Mouse (Mus musculus) erythroblast, adult 5-6 weeks (primary cell): ENCODE results near the gene Gm49383. TPM values are rescaled to one million over a fixed set of nuclear protein-coding genes. Genes with fewer than 3 reads are reported as not detected.
A peak's percentile ranks its signal among the peaks of the same experiment; 100 is the strongest.

ENCODE experiments used
- ATAC-seq: replicated peaks from 2 replicates; pipeline ENCODE4 v1.8.0; 2016; ENCODE audit warnings: moderate number of reproducible peaks, mild to moderate bottlenecking, moderate TSS enrichment, inconsistent platforms; ENCODE audit not compliant: poor library complexity, low FRiP score, severe bottlenecking
- total RNA-seq, 2 experiments: library from RNA; stranded (forward) in 1 of 2; stranded (reverse) in 1 of 2; fragments of 150-400 nt in 1 of 2; fragments of 200-764, 138-1000 nt in 1 of 2; gene quantifications; 2 replicates each; pipeline versions ENCODE4 v1.2.3 to v1.2.4; 2015 to 2017; ENCODE audit warnings: low replicate concordance in 2 of 2

The Gm49383 gene
- total RNA-seq (2015; ENCODE audit: low replicate concordance): not detected in 2 replicates
- total RNA-seq (2017; ENCODE audit: low replicate concordance): 8.1 and 14.4 TPM in 2 replicates

GRCm38 (mm10) chr12:69196444-69197377 is at the start of gene Gm49383:
Gene Gm49383, minus strand, starts transcription at chr12:69197104.
- peak; percentile 67 for ATAC-seq

- ATAC-seq: peak; percentile 71
Observed at GRCm38 (mm10) chr12:69241771-69242431, 45.0 kb upstream of the Gm49383 start.

GRCm38 (mm10) chr12:69241405-69241770 is 44.5 kb upstream of the Gm49383 start:
- ATAC-seq: no peak

DNA sequence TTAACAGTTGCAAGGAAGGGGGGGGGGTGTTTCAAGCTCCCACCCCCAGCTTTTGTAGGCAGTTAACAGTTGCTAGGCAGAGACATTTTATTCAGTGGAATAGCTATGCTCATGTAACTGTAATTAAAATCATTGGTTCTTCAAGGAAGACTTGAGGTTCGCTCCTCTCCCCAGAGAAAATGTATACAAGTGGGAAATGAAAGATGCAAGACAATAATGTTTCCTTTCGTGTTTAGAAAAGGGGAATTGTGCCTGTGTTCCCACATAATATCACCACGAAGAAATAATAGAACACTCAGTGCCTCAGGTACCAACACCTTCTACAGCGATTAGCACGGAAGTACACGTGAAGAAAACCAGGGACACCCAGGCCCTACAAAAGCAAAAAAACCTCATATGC is 44.0 kb upstream of the Gm49383 start, which contains the start of gene Klhdc1:
Gene Klhdc1, plus strand, starts transcription at position 301 of the 400 bp plus-strand sequence.
- no peak for ATAC-seq

GRCm38 (mm10) chr12:69238284-69238683 is 41.4 kb upstream of the Gm49383 start:
- no peak for ATAC-seq

GRCm38 (mm10) chr12:69235782-69236181 is 38.9 kb upstream of the Gm49383 start:
- ATAC-seq: no peak

GRCm38 (mm10) chr12:69229251-69229650 is 32.3 kb upstream of the Gm49383 start:
- no peak for ATAC-seq

GRCm38 (mm10) chr12:69227776-69228466 is 31.0 kb upstream of the Gm49383 start, which contains the start of gene Pole2:
Gene Pole2, minus strand, starts transcription at chr12:69228195.
- peak; percentile 94 for ATAC-seq

GRCm38 (mm10) chr12:69220613-69221277 is 23.8 kb upstream of the Gm49383 start:
- ATAC-seq: no peak

DNA sequence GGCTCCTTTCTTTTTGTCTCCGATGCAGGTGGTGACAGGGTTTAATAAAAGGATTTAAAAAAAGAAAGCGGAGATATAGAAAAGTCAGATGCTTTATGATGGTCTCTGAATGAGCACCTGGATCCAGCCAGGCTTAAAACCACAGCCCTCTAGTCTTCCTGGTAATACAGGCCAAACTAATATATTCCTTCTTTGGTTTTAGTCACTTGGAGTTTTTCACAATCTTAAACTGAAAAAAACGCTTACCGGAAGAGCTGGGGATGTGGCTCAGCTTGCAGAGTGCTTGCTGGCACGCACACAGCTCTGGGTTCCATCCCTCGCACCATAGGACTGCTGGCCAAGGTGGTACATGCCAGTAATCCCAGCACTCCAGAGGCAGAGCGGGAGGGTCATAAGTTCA is 19.7 kb upstream of the Gm49383 start:
- no peak for ATAC-seq

DNA sequence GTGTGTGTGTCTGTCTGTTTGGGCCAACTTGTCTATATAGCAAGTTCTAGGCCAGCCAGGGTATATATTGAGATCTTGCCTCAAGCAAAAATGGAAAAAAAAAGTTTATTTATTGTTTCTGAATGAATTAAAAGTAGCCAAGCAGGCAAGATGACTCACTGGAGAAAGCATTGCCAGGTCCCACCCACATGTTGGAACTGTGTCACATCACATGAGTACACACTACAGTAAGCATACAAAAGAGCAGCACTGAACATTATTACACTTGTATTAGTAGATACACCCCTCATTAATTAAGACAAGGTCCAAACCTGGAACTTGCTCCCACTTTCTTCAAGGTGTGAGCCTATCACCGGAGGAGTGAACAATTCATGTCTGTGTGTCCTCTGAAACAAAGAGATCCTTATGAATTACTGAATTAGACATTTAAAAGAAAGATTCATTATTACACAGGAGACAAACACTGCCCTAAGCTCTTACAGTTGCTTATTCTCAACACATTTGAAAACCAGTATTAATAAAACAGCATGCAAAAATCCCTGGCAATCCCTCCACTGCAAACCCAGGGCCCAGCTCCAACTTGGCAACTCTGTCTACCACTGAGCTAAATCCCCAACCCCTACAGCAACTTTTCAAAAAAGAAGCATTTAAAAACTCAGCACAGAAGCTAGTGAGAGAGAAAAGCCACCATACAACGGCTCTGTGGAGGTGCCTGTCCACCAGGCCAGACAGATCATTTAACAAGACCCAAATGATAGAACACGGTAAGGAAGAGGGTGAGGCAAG is 18.3 kb upstream of the Gm49383 start:
- no peak for ATAC-seq

DNA sequence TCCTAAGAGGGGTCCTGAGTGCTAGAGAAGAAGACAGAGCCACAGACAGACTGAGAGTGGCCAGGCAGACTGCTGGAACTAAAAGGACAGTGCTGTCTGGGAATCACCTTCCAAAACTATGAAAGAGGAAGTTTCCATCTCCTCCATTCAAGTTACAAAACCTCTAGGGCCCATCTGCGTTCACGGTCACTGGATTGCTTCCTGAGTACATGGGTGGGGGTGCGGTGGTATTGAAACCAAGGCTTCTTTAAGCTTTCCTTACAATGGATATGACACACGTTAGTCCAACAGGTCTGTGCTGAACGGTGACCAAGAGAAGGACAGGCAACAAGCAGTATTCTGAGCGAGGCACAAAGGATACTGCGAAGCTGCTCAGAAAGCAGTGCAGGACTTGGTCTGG is 17.5 kb upstream of the Gm49383 start:
- ATAC-seq: no peak

DNA sequence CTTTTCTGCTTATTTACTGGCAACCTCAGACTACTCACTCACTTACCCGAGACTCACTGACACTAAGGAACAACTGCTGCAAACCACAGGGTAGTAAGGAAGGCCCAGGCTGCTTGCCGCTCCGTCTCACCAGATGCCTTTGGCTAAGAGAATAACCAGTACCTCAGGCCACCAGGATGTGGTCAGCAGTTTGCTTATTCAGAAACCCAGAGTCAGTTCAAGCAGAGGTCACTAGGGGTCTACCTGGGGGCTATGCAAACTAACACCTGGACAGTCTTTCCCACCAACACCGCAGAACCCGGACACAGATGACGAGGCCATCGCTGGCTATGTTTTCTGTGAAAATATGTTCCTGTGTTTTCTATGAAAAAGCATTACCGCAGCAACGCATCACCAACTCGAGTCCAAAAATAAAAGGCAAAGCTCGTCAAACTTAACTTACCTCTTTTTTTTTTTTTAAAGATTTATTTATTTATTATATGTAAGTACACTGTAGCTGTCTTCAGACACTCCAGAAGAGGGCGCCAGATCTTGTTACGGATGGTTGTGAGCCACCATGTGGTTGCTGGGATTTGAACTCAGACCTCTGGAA is 16.4 kb upstream of the Gm49383 start:
- no peak for ATAC-seq

GRCm38 (mm10) chr12:69211057-69211456 is 14.2 kb upstream of the Gm49383 start:
- no peak for ATAC-seq

DNA sequence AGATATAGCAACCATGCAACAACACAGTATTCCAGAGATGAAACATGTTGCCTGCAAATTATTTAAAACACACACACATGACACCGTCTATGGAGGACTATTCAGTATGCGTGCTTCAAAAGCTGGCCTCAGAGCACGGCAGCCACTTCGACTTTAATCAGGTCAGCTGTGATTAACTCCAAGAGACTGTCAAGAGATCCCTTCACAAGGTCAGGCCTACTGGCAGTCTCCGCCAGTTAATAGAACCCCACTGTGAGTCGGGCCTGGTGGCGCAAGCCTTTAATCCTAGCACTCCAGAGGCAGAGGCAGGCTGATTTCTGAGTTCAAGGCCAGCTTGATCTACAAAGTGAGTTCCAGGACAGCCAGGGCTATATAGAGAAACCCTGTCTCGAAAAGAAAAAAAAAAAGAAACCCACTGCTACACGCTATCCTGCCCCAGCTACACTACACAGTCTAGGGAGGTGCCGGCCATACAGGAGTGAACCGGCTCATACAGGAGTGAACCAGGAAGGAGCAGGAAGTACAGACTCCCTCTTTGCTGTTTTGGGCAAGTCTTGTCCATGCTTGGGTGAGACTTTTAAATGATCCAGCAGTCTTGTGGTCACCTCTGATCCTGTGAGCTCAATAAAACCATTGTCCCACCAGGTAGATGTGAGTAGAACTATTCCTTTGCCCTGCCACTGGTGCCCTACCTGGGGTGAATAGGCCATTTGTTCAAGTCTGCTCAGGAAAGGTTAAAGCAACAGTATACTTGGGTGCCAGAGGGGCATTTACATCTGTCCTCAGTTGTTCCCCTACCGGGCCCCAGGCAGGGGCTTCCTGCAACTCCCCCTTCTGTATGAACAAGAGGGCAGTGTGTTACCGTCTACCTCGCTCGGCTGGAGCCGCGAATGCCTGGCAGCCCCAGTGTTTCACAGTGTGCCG is 13.4 kb upstream of the Gm49383 start:
- no peak for ATAC-seq

- no peak for ATAC-seq
Observed at GRCm38 (mm10) chr12:69208520-69208919, 11.6 kb upstream of the Gm49383 start.

GRCm38 (mm10) chr12:69207926-69208325 is 11.0 kb upstream of the Gm49383 start:
- no peak for ATAC-seq

DNA sequence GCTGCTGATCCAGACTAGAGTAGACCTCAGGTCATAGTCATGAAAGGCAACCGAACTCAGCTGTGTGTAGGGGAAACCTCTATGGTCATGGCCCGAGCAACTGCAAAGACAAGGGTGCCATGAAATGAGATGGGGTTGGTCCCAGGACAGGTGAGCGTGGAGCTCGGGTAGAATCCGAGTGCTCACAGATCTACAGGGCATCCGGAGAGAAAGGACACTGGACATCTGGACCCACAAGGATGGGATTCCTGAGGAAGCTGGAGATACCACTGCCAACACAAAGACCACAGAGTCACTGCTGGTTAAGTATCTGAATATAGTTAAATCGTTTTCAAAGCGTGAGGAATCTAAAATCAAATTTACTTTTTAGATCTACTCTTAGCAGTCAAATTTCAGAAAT is 10.5 kb upstream of the Gm49383 start:
- no peak for ATAC-seq
